Mouse (Mus musculus) bone marrow macrophage, adult 2 months (primary cell): ENCODE data around the gene Rb1.

Experiments
- CTCF ChIP-seq: IDR thresholded peaks from 2 replicates; pipeline ENCODE4 v1.5.1; 2012; ENCODE audit warnings: low read depth, mild to moderate bottlenecking, low read length, moderate library complexity
- POLR2A ChIP-seq: IDR thresholded peaks from 2 replicates; pipeline ENCODE4 v1.6.1; 2012; ENCODE audit warnings: mild to moderate bottlenecking, low read depth, low read length, borderline replicate concordance

- no peak for TF ChIP-seq POLR2A
- no peak for TF ChIP-seq CTCF
Measured at GRCm38 (mm10) chr14:73295512-73295911, 30.1 kb downstream of the Rb1 start.
